Mouse (Mus musculus) hindlimb bud, embryonic 11.5 days (tissue): ENCODE measurements around the gene Hist1h3d.

Source experiments
- DNase-seq: peaks from one replicate; pipeline ENCODE4 v3.0.0-alpha.2; 2012; ENCODE audit warnings: low read depth, low spot score; ENCODE audit errors: extremely low spot score

Gene Hist1h3d

GRCm38 (mm10) chr13:23621532-23622174 lies 46.1 kb downstream of the Hist1h3d start:
- DNase-seq = no peak

GRCm38 (mm10) chr13:23622175-23622671 lies 46.7 kb downstream of the Hist1h3d start, which contains the start of gene Hist1h1e:
Hist1h1e (minus strand) TSS chr13:23622558.
- peak; percentile 70 for DNase-seq

GRCm38 (mm10) chr13:23622861-23623450 lies 47.4 kb downstream of the Hist1h3d start:
- peak; percentile 24 for DNase-seq
